Mouse (Mus musculus): Measurements from ENCODE around the gene Frem1. TPM values are rescaled to one million over a fixed set of nuclear protein-coding genes. Genes with fewer than 3 reads are reported as not detected.

Frem1 gene
- total RNA-seq, 2 experiments from 2014 or later: 0.59 to 0.65 TPM

- intact Hi-C loops (cut with DNase I): no loop called here
- DNase-seq (ENCODE audit: low spot score): no peak
Measured at GRCm38 (mm10) chr4:82940680-82941079, 111.5 kb downstream of the Frem1 start.

GRCm38 (mm10) chr4:82940248-82940647 is 111.9 kb downstream of the Frem1 start:
- no peak for DNase-seq (ENCODE audit: low spot score)
- intact Hi-C loops (cut with DNase I): no loop called here

GRCm38 (mm10) chr4:82934308-82934707 is 117.8 kb downstream of the Frem1 start:
- peak; percentile 8 for DNase-seq (ENCODE audit: low spot score)
- intact Hi-C loops (cut with DNase I): loop anchor here (2.0 to 10.0 kb wide), 3 partner anchors 292 to 1756 kb away; no protein-coding TSS in a partner anchor

GRCm38 (mm10) chr4:82933698-82934210 is 118.4 kb downstream of the Frem1 start:
- DNase-seq (ENCODE audit: low spot score): no peak
- intact Hi-C loops (cut with DNase I): loop anchor here (2.0 to 10.0 kb wide), 3 partner anchors 291 to 1755 kb away; no protein-coding TSS in a partner anchor

- intact Hi-C loops (cut with DNase I): loop anchor here (5.0 to 10.0 kb wide), 2 partner anchors 288 to 1435 kb away; no protein-coding TSS in a partner anchor
Measured at GRCm38 (mm10) chr4:82930079-82930478, 122.1 kb downstream of the Frem1 start.

GRCm38 (mm10) chr4:82921962-82922361 is 130.2 kb downstream of the Frem1 start:
- no peak for DNase-seq (ENCODE audit: low spot score)
- intact Hi-C loops (cut with DNase I): no loop called here

More at GRCm38 (mm10) chr4:82930079-82930478, 122.1 kb downstream of the Frem1 start:
- DNase-seq (ENCODE audit: low spot score): no peak

GRCm38 (mm10) chr4:82918625-82919024 is 133.5 kb downstream of the Frem1 start:
- DNase-seq (ENCODE audit: low spot score): no peak
- intact Hi-C loops (cut with DNase I): no loop called here

- no peak for DNase-seq (ENCODE audit: low spot score)
- intact Hi-C loops (cut with DNase I): no loop called here
Measured at GRCm38 (mm10) chr4:82916678-82917050, 135.5 kb downstream of the Frem1 start.

GRCm38 (mm10) chr4:82916003-82916677 is 136.0 kb downstream of the Frem1 start:
- DNase-seq (ENCODE audit: low spot score): no peak

GRCm38 (mm10) chr4:82915576-82915975 is 136.6 kb downstream of the Frem1 start:
- DNase-seq (ENCODE audit: low spot score): no peak
- intact Hi-C loops (cut with DNase I): no loop called here

More at GRCm38 (mm10) chr4:82916003-82916677, 136.0 kb downstream of the Frem1 start:
- intact Hi-C loops (cut with DNase I): no loop called here

- intact Hi-C loops (cut with DNase I): no loop called here
- no peak for DNase-seq (ENCODE audit: low spot score)
Measured at GRCm38 (mm10) chr4:82914601-82915143, 137.5 kb downstream of the Frem1 start.

GRCm38 (mm10) chr4:82895227-82895626 is 156.9 kb downstream of the Frem1 start:
- intact Hi-C loops (cut with DNase I): no loop called here
- no peak for DNase-seq (ENCODE audit: low spot score)

GRCm38 (mm10) chr4:82892247-82892646 is 159.9 kb downstream of the Frem1 start:
- DNase-seq (ENCODE audit: low spot score): no peak
- intact Hi-C loops (cut with DNase I): no loop called here

- intact Hi-C loops (cut with DNase I): no loop called here
- DNase-seq (ENCODE audit: low spot score): no peak
Measured at GRCm38 (mm10) chr4:82891566-82891965, 160.6 kb downstream of the Frem1 start.

- no peak for DNase-seq (ENCODE audit: low spot score)
- intact Hi-C loops (cut with DNase I): no loop called here
Measured at GRCm38 (mm10) chr4:82891049-82891448, 161.1 kb downstream of the Frem1 start.

GRCm38 (mm10) chr4:82890585-82890984 is 161.6 kb downstream of the Frem1 start:
- intact Hi-C loops (cut with DNase I): no loop called here
- no peak for DNase-seq (ENCODE audit: low spot score)

- intact Hi-C loops (cut with DNase I): no loop called here
- DNase-seq (ENCODE audit: low spot score): no peak
Measured at GRCm38 (mm10) chr4:82886148-82886547, 166.0 kb downstream of the Frem1 start.

GRCm38 (mm10) chr4:82885535-82885913 is 166.6 kb downstream of the Frem1 start:
- intact Hi-C loops (cut with DNase I): no loop called here
- DNase-seq (ENCODE audit: low spot score): no peak

- intact Hi-C loops (cut with DNase I): no loop called here
- no peak for DNase-seq (ENCODE audit: low spot score)
Measured at GRCm38 (mm10) chr4:82884636-82885534, 167.3 kb downstream of the Frem1 start, which contains the start of gene Cer1. Gene Cer1, minus strand, starts transcription at chr4:82885148.

- intact Hi-C loops (cut with DNase I): no loop called here
- no peak for DNase-seq (ENCODE audit: low spot score)
Measured at GRCm38 (mm10) chr4:82882500-82882899, 169.6 kb downstream of the Frem1 start.

Data from heart, postnatal 25 days (tissue).